23 mouse cellular contexts compared by ENCODE assay signal in the genomic region with DNA sequence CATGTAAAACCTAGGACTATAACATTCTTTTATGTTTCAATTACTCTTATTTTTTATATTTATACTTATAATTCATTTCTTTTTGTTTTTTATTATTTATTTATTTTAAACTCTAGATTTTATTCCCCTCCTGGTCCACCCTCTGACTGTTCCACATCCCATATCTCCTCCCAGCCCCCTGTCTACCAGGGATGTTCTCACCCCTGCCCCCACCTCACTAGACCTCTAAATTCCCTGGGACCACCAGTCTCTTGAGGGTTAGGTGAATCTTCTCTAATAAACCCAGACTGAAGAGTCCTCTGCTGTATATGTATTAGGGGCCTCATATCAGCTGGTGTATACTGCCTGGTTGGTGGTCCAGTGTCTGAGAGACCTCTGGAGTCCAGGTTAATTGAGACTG.
DNase-seq lines count a peak whose midpoint lies in the region; ATAC-seq and TF ChIP-seq lines count a peak whose summit lies in the region.
"Had no signal": no experiment of that assay in that cellular context is flagged by ENCODE, and none has a peak within 500 bp of the region (broad histone marks: within the 10 kb centered on the region; RNA-seq: fewer than 3 reads in every experiment).

No protein-coding gene starts in this region.

- ATAC-seq in forebrain, embryonic 13.5 days, result peak; percentile 58; the same call in 1 of the 2 replicates
- no peak for ATAC-seq in forebrain, embryonic 15.5 days (replicated peaks)
- peak; percentile 59 for ATAC-seq in midbrain, embryonic 11.5 days (ENCODE audit: low FRiP score)
- ATAC-seq in midbrain, embryonic 16.5 days, result no peak
- ATAC-seq in neural tube, embryonic 14.5 days (ENCODE audit: low read depth), result peak; percentile 46; the same call in 1 of the 2 replicates
- ATAC-seq: CD4-positive, CD25-positive, alpha-beta regulatory T cell, adult 4 months; forebrain, postnatal 0 days; hindbrain, postnatal 0 days; inflammation-experienced regulatory T-cells, adult 6 months had no signal

- no peak for DNase-seq in midbrain, embryonic 11.5 days (ENCODE audit: low spot score, missing footprints)
- no peak for DNase-seq in left cerebral cortex, adult 2 months (ENCODE audit: extremely low spot score in 1 of 2, low spot score in 2 of 2)
- DNase-seq: adrenal gland, adult 2 months; adrenal gland, postnatal 14 days; cerebellum, adult 11 months; cerebellum, adult 2 months; cerebellum, adult 9-11 months; cerebellum, postnatal 25 days; forebrain, postnatal 0 days; gastrocnemius, adult 2 months; gastrocnemius, postnatal 14 days; heart, adult 11 months had no signal

- H3K4me1 ChIP-seq in forebrain, embryonic 13.5 days, result no peaks in the 10 kb centered on the region
- no peaks in the 10 kb centered on the region for H3K4me1 ChIP-seq in forebrain, embryonic 15.5 days
- no peaks in the 10 kb centered on the region for H3K4me1 ChIP-seq in midbrain, embryonic 11.5 days (ENCODE audit: control insufficient read depth, insufficient read depth, low read length)
- H3K4me1 ChIP-seq in midbrain, embryonic 16.5 days (ENCODE audit: control insufficient read depth, insufficient read depth, low read length), result no peaks in the 10 kb centered on the region
- H3K4me1 ChIP-seq in neural tube, embryonic 14.5 days (ENCODE audit: control insufficient read depth, insufficient read depth, low read length), result no peaks in the 10 kb centered on the region
- H3K4me1 ChIP-seq: embryonic facial prominence, embryonic 12.5 days; embryonic facial prominence, embryonic 15.5 days had no signal

- H3K4me2 ChIP-seq in forebrain, embryonic 13.5 days, result no peak overlapping the region
- H3K4me2 ChIP-seq in forebrain, embryonic 15.5 days (replicated peaks), result no peak overlapping the region
- H3K4me2 ChIP-seq in midbrain, embryonic 11.5 days, result no peak overlapping the region
- H3K4me2 ChIP-seq in midbrain, embryonic 16.5 days (ENCODE audit: low read length), result no peak overlapping the region
- no peak overlapping the region for H3K4me2 ChIP-seq in neural tube, embryonic 14.5 days (ENCODE audit: low read depth, low read length)
- H3K4me2 ChIP-seq: embryonic facial prominence, embryonic 12.5 days; embryonic facial prominence, embryonic 15.5 days; heart, embryonic 11.5 days; hindbrain, embryonic 14.5 days had no signal

- no peaks in the 10 kb centered on the region for H3K36me3 ChIP-seq in forebrain, embryonic 13.5 days (ENCODE audit: poor library complexity, severe bottlenecking)
- no peaks in the 10 kb centered on the region for H3K36me3 ChIP-seq in forebrain, embryonic 15.5 days
- no peaks in the 10 kb centered on the region for H3K36me3 ChIP-seq in midbrain, embryonic 11.5 days (ENCODE audit: control insufficient read depth, insufficient read depth, low read length)
- no peaks in the 10 kb centered on the region for H3K36me3 ChIP-seq in midbrain, embryonic 16.5 days (ENCODE audit: control insufficient read depth, insufficient read depth, low read length)
- no peaks in the 10 kb centered on the region for H3K36me3 ChIP-seq in neural tube, embryonic 14.5 days (ENCODE audit: control insufficient read depth, insufficient read depth, low read length)
- H3K36me3 ChIP-seq: embryonic facial prominence, embryonic 12.5 days; embryonic facial prominence, embryonic 15.5 days had no signal

- H3K4me3 ChIP-seq in forebrain, embryonic 13.5 days, result no peak overlapping the region
- H3K4me3 ChIP-seq in forebrain, embryonic 15.5 days, result no peak overlapping the region
- H3K4me3 ChIP-seq in midbrain, embryonic 11.5 days (ENCODE audit: low read depth, low read length), result no peak overlapping the region
- H3K4me3 ChIP-seq in midbrain, embryonic 16.5 days (ENCODE audit: low read depth, low read length), result no peak overlapping the region
- H3K4me3 ChIP-seq in neural tube, embryonic 14.5 days (ENCODE audit: low read depth, low read length), result no peak overlapping the region
- H3K4me3 ChIP-seq in left cerebral cortex, adult 2 months, result no peak overlapping the region
- H3K4me3 ChIP-seq: embryonic facial prominence, embryonic 12.5 days; embryonic facial prominence, embryonic 15.5 days; gastrocnemius, adult 2 months had no signal

- intact Hi-C loops in left cerebral cortex, adult 2 months (cut with DNase I), result no loop called here

- no peak overlapping the region for H3K27ac ChIP-seq in forebrain, embryonic 13.5 days
- no peak overlapping the region for H3K27ac ChIP-seq in forebrain, embryonic 15.5 days (replicated peaks)
- no peak overlapping the region for H3K27ac ChIP-seq in midbrain, embryonic 11.5 days (ENCODE audit: low read depth, low read length)
- H3K27ac ChIP-seq in midbrain, embryonic 16.5 days (ENCODE audit: low read length), result no peak overlapping the region
- no peak overlapping the region for H3K27ac ChIP-seq in neural tube, embryonic 14.5 days (ENCODE audit: low read depth, low read length)
- no peak overlapping the region for H3K27ac ChIP-seq in left cerebral cortex, adult 2 months
- H3K27ac ChIP-seq: embryonic facial prominence, embryonic 12.5 days; embryonic facial prominence, embryonic 15.5 days; gastrocnemius, adult 2 months; hindbrain, embryonic 14.5 days; hindbrain, postnatal 0 days had no signal

- H3K9ac ChIP-seq in forebrain, embryonic 13.5 days, result no peak overlapping the region
- no peak overlapping the region for H3K9ac ChIP-seq in forebrain, embryonic 15.5 days (replicated peaks)
- no peak overlapping the region for H3K9ac ChIP-seq in midbrain, embryonic 11.5 days (ENCODE audit: low read length)
- H3K9ac ChIP-seq in midbrain, embryonic 16.5 days (ENCODE audit: low read depth, low read length), result no peak overlapping the region
- H3K9ac ChIP-seq in neural tube, embryonic 14.5 days (replicated peaks; ENCODE audit: low read depth, low read length), result no peak overlapping the region
- H3K9ac ChIP-seq: embryonic facial prominence, embryonic 12.5 days; embryonic facial prominence, embryonic 15.5 days; forebrain, postnatal 0 days; hindbrain, embryonic 14.5 days had no signal

- no peaks in the 10 kb centered on the region for H3K27me3 ChIP-seq in forebrain, embryonic 13.5 days
- H3K27me3 ChIP-seq in forebrain, embryonic 15.5 days, result no peaks in the 10 kb centered on the region
- H3K27me3 ChIP-seq in midbrain, embryonic 11.5 days (ENCODE audit: control insufficient read depth, insufficient read depth, low read length), result no peaks in the 10 kb centered on the region
- H3K27me3 ChIP-seq in midbrain, embryonic 16.5 days (ENCODE audit: control insufficient read depth, insufficient read depth, low read depth, low read length), result no peaks in the 10 kb centered on the region
- H3K27me3 ChIP-seq in neural tube, embryonic 14.5 days (ENCODE audit: control insufficient read depth, insufficient read depth, low read length), result no peaks in the 10 kb centered on the region
- H3K27me3 ChIP-seq: embryonic facial prominence, embryonic 12.5 days; embryonic facial prominence, embryonic 15.5 days had no signal

- H3K9me3 ChIP-seq in forebrain, embryonic 13.5 days (replicated peaks), result no peaks in the 10 kb centered on the region
- no peaks in the 10 kb centered on the region for H3K9me3 ChIP-seq in forebrain, embryonic 15.5 days
- H3K9me3 ChIP-seq in midbrain, embryonic 11.5 days (ENCODE audit: control insufficient read depth, low read length), result no peaks in the 10 kb centered on the region
- no peaks in the 10 kb centered on the region for H3K9me3 ChIP-seq in midbrain, embryonic 16.5 days (replicated peaks; ENCODE audit: control insufficient read depth, low read length, poor library complexity, severe bottlenecking)
- H3K9me3 ChIP-seq in neural tube, embryonic 14.5 days (ENCODE audit: control insufficient read depth, low read length), result no peaks in the 10 kb centered on the region
- H3K9me3 ChIP-seq: embryonic facial prominence, embryonic 12.5 days; embryonic facial prominence, embryonic 15.5 days had no signal

- TF ChIP-seq CTCF in left cerebral cortex, adult 2 months (IDR thresholded peaks at IDR 0.05), result no peak

Comparison
In these comparisons a context has a peak if more than half of its experiments do, and no peak if none do; other contexts are left out.
1. ATAC-seq: peak in forebrain, embryonic 13.5 days (single experiment), midbrain, embryonic 11.5 days (single experiment) and neural tube, embryonic 14.5 days (single experiment); none in forebrain, embryonic 15.5 days (single experiment) and midbrain, embryonic 16.5 days (single experiment).